Mouse (Mus musculus) stomach, embryonic 15.5 days (tissue): ENCODE data around the gene Gm5901. TPM values are rescaled to one million over a fixed set of nuclear protein-coding genes. Genes with fewer than 3 reads are reported as not detected.
"Not testable (repeated sequence)": the region's sequence is repeated elsewhere in the genome, so short reads cannot be mapped to it uniquely, and the experiment has no call there.

Experiments used
- ATAC-seq: fragments of 200-750 bp; cut with Nextera tagmentation; 2 replicates; pipeline ENCODE4 v1.8.0; 2017; ENCODE audit warnings: low read depth, moderate number of reproducible peaks, moderate TSS enrichment; ENCODE audit not compliant: insufficient read depth, low FRiP score
- H3K27ac ChIP-seq: fragments of 300-500 bp; sonication (generic); 2 replicates; pipeline ENCODE4 v1.5.1; 2015; ENCODE audit warnings: mild to moderate bottlenecking, inconsistent platforms
- H3K27me3 ChIP-seq: fragments of 300-500 bp; sonication (generic); replicated peaks from 2 replicates; pipeline ENCODE4 v1.6.1; 2015; ENCODE audit warnings: inconsistent platforms
- H3K36me3 ChIP-seq: fragments of 300-500 bp; sonication (generic); 2 replicates; pipeline ENCODE4 v1.6.1; 2015; ENCODE audit warnings: inconsistent platforms
- H3K4me1 ChIP-seq: fragments of 300-500 bp; sonication (generic); 2 replicates; pipeline ENCODE4 v1.6.1; 2015; ENCODE audit warnings: inconsistent platforms
- H3K4me2 ChIP-seq: fragments of 300-500 bp; sonication (generic); 2 replicates; pipeline ENCODE4 v1.6.1; 2015; ENCODE audit warnings: mild to moderate bottlenecking, inconsistent platforms
- H3K4me3 ChIP-seq: fragments of 300-500 bp; sonication (generic); replicated peaks from 2 replicates; pipeline ENCODE4 v1.5.1; 2015; ENCODE audit warnings: inconsistent platforms
- H3K9ac ChIP-seq: fragments of 300-500 bp; sonication (generic); 2 replicates; pipeline ENCODE4 v1.6.1; 2015; ENCODE audit warnings: inconsistent platforms
- H3K9me3 ChIP-seq: fragments of 300-500 bp; sonication (generic); 2 replicates; pipeline ENCODE4 v1.6.1; 2016; ENCODE audit warnings: inconsistent platforms
- WGBS: fragments of 180-500 bp; shearing (Covaris S2); methylation state at CpG from one replicate; pipeline ENCODE4 v1.1.7; 2015; 5-methylcytosine and 5-hydroxymethylcytosine counted together
- polyA plus RNA-seq: library from polyadenylated mRNA; unstranded; fragments of >200 nt; fragmentation: Nextera tagmentation; extraction: Ambion mirVana; gene quantifications from 2 replicates; pipeline ENCODE4 v1.2.1, GENCODE M21; 2015

Gene Gm5901
- not detected in 2 replicates for polyA plus RNA-seq

GRCm38 (mm10) chr7:105374866-105375265 is at the start of gene Gm5901:
Gene Gm5901, plus strand, starts transcription at chr7:105375038.
- Histone ChIP-seq H3K4me1 (no peaks in the 10 kb centered on the region), H3K27me3 (no peaks in the 10 kb centered on the region), H3K4me2 (no peak within 1 kb of the TSS), H3K36me3 (peaks cover 26% of the 10 kb centered on the region), H3K9ac (no peak within 1 kb of the TSS), H3K4me3 (no peak within 1 kb of the TSS), H3K9me3 (no peaks in the 10 kb centered on the region), H3K27ac (no peak within 1 kb of the TSS)
- WGBS: 90% methylated on average over 1 of the region's 1 CpGs
- ATAC-seq: no peak

- ATAC-seq: no peak
- 73% methylated on average over 2 of the region's 2 CpGs for WGBS
- no peaks in the 10 kb centered on the region for H3K27me3 ChIP-seq
These were observed 49.5 kb upstream of the Gm5901 start for GRCm38 (mm10) chr7:105325302-105325701.

GRCm38 (mm10) chr7:105334004-105334403 is 40.8 kb upstream of the Gm5901 start, which contains the start of gene Olfr690:
Gene Olfr690, minus strand, starts transcription at chr7:105334104.
- Histone ChIP-seq H3K4me2 (no peak within 1 kb of the TSS), H3K9me3 (no peaks in the 10 kb centered on the region), H3K36me3 (no peaks in the 10 kb centered on the region), H3K4me3 (no peak within 1 kb of the TSS), H3K27ac (no peak within 1 kb of the TSS), H3K4me1 (no peaks in the 10 kb centered on the region), H3K9ac (no peak within 1 kb of the TSS), H3K27me3 (no peaks in the 10 kb centered on the region)
- no peak for ATAC-seq
- WGBS: 61% methylated on average over 1 of the region's 1 CpGs

More at GRCm38 (mm10) chr7:105325302-105325701, 49.5 kb upstream of the Gm5901 start:
- Histone ChIP-seq H3K4me1 (no peaks in the 10 kb centered on the region), H3K36me3 (no peaks in the 10 kb centered on the region), H3K9ac (no peak overlapping the region), H3K27ac (no peak overlapping the region), H3K4me3 (no peak overlapping the region), H3K4me2 (no peak overlapping the region), H3K9me3 (no peaks in the 10 kb centered on the region)

GRCm38 (mm10) chr7:105342170-105342569 is 32.7 kb upstream of the Gm5901 start, which contains the start of gene Olfr691:
Gene Olfr691, minus strand, starts transcription at chr7:105342270.
- H3K4me3 ChIP-seq: no peak within 1 kb of the TSS
- no peak within 1 kb of the TSS for H3K9ac ChIP-seq
- ATAC-seq: no peak
- H3K27ac ChIP-seq: no peak within 1 kb of the TSS
- H3K27me3 ChIP-seq: no peaks in the 10 kb centered on the region
- H3K4me1 ChIP-seq: no peaks in the 10 kb centered on the region
- H3K4me2 ChIP-seq: no peak within 1 kb of the TSS
- H3K9me3 ChIP-seq: no peaks in the 10 kb centered on the region
- no peaks in the 10 kb centered on the region for H3K36me3 ChIP-seq
- 38% methylated on average over 1 of the region's 1 CpGs for WGBS

- no peak overlapping the region for H3K9ac ChIP-seq
- no peak overlapping the region for H3K4me3 ChIP-seq
- 79% methylated on average over 2 of the region's 2 CpGs for WGBS
These were observed 32.1 kb upstream of the Gm5901 start for GRCm38 (mm10) chr7:105342752-105343151.

GRCm38 (mm10) chr7:105356064-105356463 is 18.8 kb upstream of the Gm5901 start:
- H3K4me1 ChIP-seq, H3K4me2 ChIP-seq, H3K9ac ChIP-seq, H3K4me3 ChIP-seq, ATAC-seq, H3K9me3 ChIP-seq, H3K27me3 ChIP-seq, H3K27ac ChIP-seq, H3K36me3 ChIP-seq: not testable (repeated sequence)
- WGBS: no CpG with 5 or more reads among the region's 5 CpGs

More at GRCm38 (mm10) chr7:105342752-105343151, 32.1 kb upstream of the Gm5901 start:
- H3K9me3 ChIP-seq: no peaks in the 10 kb centered on the region
- no peaks in the 10 kb centered on the region for H3K36me3 ChIP-seq
- H3K27me3 ChIP-seq: no peaks in the 10 kb centered on the region
- H3K4me1 ChIP-seq: no peaks in the 10 kb centered on the region
- ATAC-seq: no peak
- H3K27ac ChIP-seq: no peak overlapping the region
- H3K4me2 ChIP-seq: no peak overlapping the region

GRCm38 (mm10) chr7:105356487-105356886 is 18.4 kb upstream of the Gm5901 start:
- not testable (repeated sequence) for H3K27ac ChIP-seq, H3K4me1 ChIP-seq, H3K4me2 ChIP-seq, H3K27me3 ChIP-seq, H3K4me3 ChIP-seq, ATAC-seq, H3K36me3 ChIP-seq, H3K9ac ChIP-seq, H3K9me3 ChIP-seq
- WGBS: 96% methylated on average over 1 of the region's 2 CpGs

- H3K4me3 ChIP-seq: no peak overlapping the region
- H3K9me3 ChIP-seq: no peaks in the 10 kb centered on the region
- no peak overlapping the region for H3K27ac ChIP-seq
- H3K36me3 ChIP-seq: no peaks in the 10 kb centered on the region
- no peak for ATAC-seq
- no peaks in the 10 kb centered on the region for H3K4me1 ChIP-seq
- no peaks in the 10 kb centered on the region for H3K27me3 ChIP-seq
- 79% methylated on average over 2 of the region's 2 CpGs for WGBS
- no peak overlapping the region for H3K9ac ChIP-seq
- no peak overlapping the region for H3K4me2 ChIP-seq
These were observed 13.1 kb upstream of the Gm5901 start for GRCm38 (mm10) chr7:105361713-105362112.

- 92% methylated on average over 5 of the region's 5 CpGs for WGBS
- no peak overlapping the region for H3K27ac ChIP-seq
- no peaks in the 10 kb centered on the region for H3K27me3 ChIP-seq
- H3K4me2 ChIP-seq: no peak overlapping the region
- H3K4me1 ChIP-seq: no peaks in the 10 kb centered on the region
- no peaks in the 10 kb centered on the region for H3K9me3 ChIP-seq
- H3K36me3 ChIP-seq: no peaks in the 10 kb centered on the region
- no peak overlapping the region for H3K4me3 ChIP-seq
- no peak for ATAC-seq
- no peak overlapping the region for H3K9ac ChIP-seq
These were observed 7.6 kb upstream of the Gm5901 start for GRCm38 (mm10) chr7:105367268-105367667.

GRCm38 (mm10) chr7:105367930-105368329 is 6.9 kb upstream of the Gm5901 start, which contains the start of gene Olfr692:
Gene Olfr692, plus strand, starts transcription at chr7:105368230.
- Histone ChIP-seq H3K27me3 (no peaks in the 10 kb centered on the region), H3K4me1 (no peaks in the 10 kb centered on the region), H3K36me3 (no peaks in the 10 kb centered on the region), H3K4me2 (no peak within 1 kb of the TSS), H3K9ac (no peak within 1 kb of the TSS), H3K27ac (no peak within 1 kb of the TSS), H3K4me3 (no peak within 1 kb of the TSS), H3K9me3 (no peaks in the 10 kb centered on the region)
- ATAC-seq: no peak
- 95% methylated on average over 1 of the region's 1 CpGs for WGBS

GRCm38 (mm10) chr7:105368521-105368920 is 6.3 kb upstream of the Gm5901 start:
- Histone ChIP-seq H3K27ac (no peak overlapping the region), H3K9me3 (no peaks in the 10 kb centered on the region), H3K9ac (no peak overlapping the region), H3K4me3 (no peak overlapping the region), H3K4me1 (no peaks in the 10 kb centered on the region), H3K36me3 (no peaks in the 10 kb centered on the region), H3K4me2 (no peak overlapping the region), H3K27me3 (no peaks in the 10 kb centered on the region)
- 86% methylated on average over 4 of the region's 4 CpGs for WGBS
- ATAC-seq: no peak

GRCm38 (mm10) chr7:105372912-105373311 is 1.9 kb upstream of the Gm5901 start:
- Histone ChIP-seq H3K36me3 (peaks cover 10% of the 10 kb centered on the region; the same call in 1 of the 2 replicates), H3K9me3 (no peaks in the 10 kb centered on the region), H3K9ac (no peak overlapping the region), H3K4me2 (no peak overlapping the region), H3K27me3 (no peaks in the 10 kb centered on the region), H3K4me1 (no peaks in the 10 kb centered on the region), H3K27ac (no peak overlapping the region), H3K4me3 (no peak overlapping the region)
- no peak for ATAC-seq
- WGBS: 87% methylated on average over 1 of the region's 1 CpGs

- H3K9me3 ChIP-seq: no peaks in the 10 kb centered on the region
These were observed 1.3 kb upstream of the Gm5901 start for GRCm38 (mm10) chr7:105373509-105373908.

More at GRCm38 (mm10) chr7:105373509-105373908, 1.3 kb upstream of the Gm5901 start:
- no peaks in the 10 kb centered on the region for H3K27me3 ChIP-seq
- no peaks in the 10 kb centered on the region for H3K4me1 ChIP-seq
- no peak overlapping the region for H3K4me2 ChIP-seq
- 75% methylated on average over 4 of the region's 4 CpGs for WGBS
- no peak for ATAC-seq
- no peak overlapping the region for H3K4me3 ChIP-seq
- no peak overlapping the region for H3K9ac ChIP-seq
- no peak overlapping the region for H3K27ac ChIP-seq
- peaks cover 16% of the 10 kb centered on the region for H3K36me3 ChIP-seq
